Mouse (Mus musculus) MEL (cell line): ENCODE data around the gene Cep152. TPM values are rescaled to one million over a fixed set of nuclear protein-coding genes. Genes with fewer than 3 reads are reported as not detected.

ENCODE experiments used
- DNase-seq: peaks from one replicate; pipeline ENCODE4 v3.0.0; 2011; ENCODE audit warnings: low read depth, low spot score
- H3K27ac ChIP-seq: 2 replicates; pipeline ENCODE4 v1.5.1; 2012; ENCODE audit warnings: low read depth, mild to moderate bottlenecking, control low read depth, low read length, moderate library complexity; ENCODE audit not compliant: control insufficient read depth
- H3K27me3 ChIP-seq, 2 experiments: fragments of 150-350 bp in 1 of 2; sonication (generic) in 1 of 2; 2 replicates each; pipeline ENCODE4 v1.6.1; 2012; ENCODE audit warnings: low read length in 2 of 2, mild to moderate bottlenecking in 2 of 2, improper control_type of control experiment in 1 of 2, moderate library complexity in 1 of 2; ENCODE audit not compliant: insufficient read depth in 2 of 2, control insufficient read depth in 1 of 2
- H3K36me3 ChIP-seq, 2 experiments: 2 replicates each; pipeline ENCODE4 v1.6.1; 2012 to 2014; ENCODE audit warnings: low read length in 2 of 2, improper control_type of control experiment in 1 of 2, inconsistent platforms in 1 of 2, mild to moderate bottlenecking in 1 of 2; ENCODE audit not compliant: insufficient read depth in 2 of 2, control insufficient read depth in 1 of 2
- H3K4me1 ChIP-seq, 2 experiments: fragments of 150-350 bp in 1 of 2; sonication (generic) in 1 of 2; 2 replicates each; pipeline ENCODE4 v1.6.1; 2012; ENCODE audit warnings: low read length in 2 of 2, improper control_type of control experiment in 1 of 2, mild to moderate bottlenecking in 1 of 2; ENCODE audit not compliant: insufficient read depth in 2 of 2, control insufficient read depth in 1 of 2
- H3K4me3 ChIP-seq, 2 experiments: fragments of 150-350 bp in 1 of 2; sonication (generic) in 1 of 2; 2 replicates each; pipeline ENCODE4 v1.5.1; 2012; ENCODE audit warnings: low read depth in 2 of 2, low read length in 2 of 2, mild to moderate bottlenecking in 2 of 2, moderate library complexity in 2 of 2, control low read depth in 1 of 2, improper control_type of control experiment in 1 of 2; ENCODE audit not compliant: control insufficient read depth in 1 of 2, insufficient read depth in 1 of 2
- H3K79me2 ChIP-seq: 2 replicates; pipeline ENCODE4 v1.6.1; 2012; ENCODE audit warnings: mild to moderate bottlenecking, low read length, moderate library complexity; ENCODE audit not compliant: control insufficient read depth, poor library complexity, insufficient read depth
- H3K9ac ChIP-seq: 2 replicates; pipeline ENCODE4 v1.6.1; 2012; ENCODE audit warnings: low read depth, mild to moderate bottlenecking, control low read depth, low read length, moderate library complexity; ENCODE audit not compliant: control insufficient read depth, poor library complexity, severe bottlenecking
- H3K9me3 ChIP-seq: fragments of 150-350 bp; sonication (generic); replicated peaks from 2 replicates; pipeline ENCODE4 v1.6.1; 2012; ENCODE audit warnings: mild to moderate bottlenecking, low read length, improper control_type of control experiment, moderate library complexity; ENCODE audit not compliant: insufficient read depth
- BHLHE40 ChIP-seq: IDR thresholded peaks from 2 replicates; pipeline ENCODE4 v1.6.1; 2012; ENCODE audit warnings: low read depth, mild to moderate bottlenecking, inconsistent platforms, low read length, improper control_type of control experiment, borderline replicate concordance
- ELF1 ChIP-seq: IDR thresholded peaks from 2 replicates; pipeline ENCODE4 v1.6.1; 2014; ENCODE audit warnings: low read depth, mild to moderate bottlenecking, inconsistent platforms, low read length, improper control_type of control experiment, moderate library complexity
- EP300 ChIP-seq, 2 experiments: IDR thresholded peaks; 2 replicates each; pipeline ENCODE4 v1.6.1; 2011; ENCODE audit warnings: improper control_type of control experiment in 2 of 2, low read length in 2 of 2, low read depth in 1 of 2, mild to moderate bottlenecking in 1 of 2
- MAX ChIP-seq: IDR thresholded peaks from 2 replicates; pipeline ENCODE4 v1.6.1; 2011; ENCODE audit warnings: low read length, improper control_type of control experiment
- MEF2A ChIP-seq: IDR thresholded peaks from 2 replicates; pipeline ENCODE4 v1.6.1; 2014; ENCODE audit warnings: low read depth, mild to moderate bottlenecking, inconsistent platforms, low read length, improper control_type of control experiment; ENCODE audit not compliant: poor library complexity, insufficient replicate concordance, severe bottlenecking; ENCODE audit errors: extremely low read depth
- MXI1 ChIP-seq: IDR thresholded peaks from 2 replicates; pipeline ENCODE4 v1.6.1; 2011; ENCODE audit warnings: mild to moderate bottlenecking, low read depth, low read length, improper control_type of control experiment
- MYB ChIP-seq: IDR thresholded peaks from 2 replicates; pipeline ENCODE4 v1.6.1; 2011; ENCODE audit warnings: mild to moderate bottlenecking, low read depth, low read length, improper control_type of control experiment
- NELFE ChIP-seq: IDR thresholded peaks from 2 replicates; pipeline ENCODE4 v1.6.1; 2011; ENCODE audit warnings: low read depth, low read length, improper control_type of control experiment
- POLR2A ChIP-seq, 2 experiments: IDR thresholded peaks; 2 replicates each; pipeline ENCODE4 v1.6.1; 2011 to 2012; ENCODE audit warnings: low read length in 2 of 2, mild to moderate bottlenecking in 2 of 2, control low read depth in 1 of 2, improper control_type of control experiment in 1 of 2, low read depth in 1 of 2, moderate library complexity in 1 of 2; ENCODE audit not compliant: control insufficient read depth in 1 of 2, insufficient read depth in 1 of 2, poor library complexity in 1 of 2
- POLR2AphosphoS5 ChIP-seq: IDR thresholded peaks from 2 replicates; pipeline ENCODE4 v1.6.1; 2012; ENCODE audit warnings: low read depth, borderline replicate concordance, mild to moderate bottlenecking, inconsistent platforms, low read length, moderate library complexity, mixed read lengths
- RAD21 ChIP-seq: IDR thresholded peaks from 2 replicates; pipeline ENCODE4 v1.6.1; 2011; ENCODE audit warnings: mild to moderate bottlenecking, low read depth, low read length, improper control_type of control experiment
- RCOR1 ChIP-seq: IDR thresholded peaks from 2 replicates; pipeline ENCODE4 v1.6.1; 2012; ENCODE audit warnings: low read depth, mild to moderate bottlenecking, inconsistent platforms, low read length, improper control_type of control experiment
- SIN3A ChIP-seq: IDR thresholded peaks from 2 replicates; pipeline ENCODE4 v1.6.1; 2012; ENCODE audit warnings: low read length, improper control_type of control experiment, inconsistent platforms
- SMC3 ChIP-seq: IDR thresholded peaks from 2 replicates; pipeline ENCODE4 v1.6.1; 2011; ENCODE audit warnings: low read depth, low read length, improper control_type of control experiment
- TBP ChIP-seq: IDR thresholded peaks from 2 replicates; pipeline ENCODE4 v1.8.0; 2011; ENCODE audit warnings: low read depth, low read length, improper control_type of control experiment
- USF1 ChIP-seq: IDR thresholded peaks from 2 replicates; pipeline ENCODE4 v1.6.1; 2014; ENCODE audit warnings: low read depth, mild to moderate bottlenecking, inconsistent platforms, low read length, improper control_type of control experiment, moderate library complexity
- USF2 ChIP-seq, 2 experiments: IDR thresholded peaks; 2 replicates each; pipeline ENCODE4 v1.6.1; 2011 to 2012; ENCODE audit warnings: improper control_type of control experiment in 2 of 2, low read length in 2 of 2, borderline replicate concordance in 1 of 2, inconsistent platforms in 1 of 2, low read depth in 1 of 2, mild to moderate bottlenecking in 1 of 2; ENCODE audit not compliant: insufficient read depth in 1 of 2
- ZC3H11A ChIP-seq: IDR thresholded peaks from 2 replicates; pipeline ENCODE4 v1.6.1; 2012; ENCODE audit warnings: low read depth, mild to moderate bottlenecking, inconsistent platforms, low read length, improper control_type of control experiment
- ZKSCAN1 ChIP-seq: IDR thresholded peaks from 2 replicates; pipeline ENCODE4 v1.6.1; 2012; ENCODE audit warnings: low read depth, mild to moderate bottlenecking, inconsistent platforms, low read length, improper control_type of control experiment, moderate library complexity
- ZNF384 ChIP-seq: IDR thresholded peaks from 2 replicates; pipeline ENCODE4 v1.6.1; 2012; ENCODE audit warnings: low read depth, mild to moderate bottlenecking, inconsistent platforms, low read length, improper control_type of control experiment
- polyA plus RNA-seq, 2 experiments: library from polyadenylated mRNA; stranded (reverse) in 1 of 2; unstranded in 1 of 2; fragments of >175 nt in 1 of 2; fragments of >200 nt in 1 of 2; gene quantifications; 2 replicates each; pipeline versions ENCODE4 v1.2.1 to v1.2.4; 2012; ENCODE audit warnings: low replicate concordance in 2 of 2, low read depth in 1 of 2; ENCODE audit not compliant: insufficient read length in 2 of 2, insufficient read depth in 1 of 2, missing spikeins in 1 of 2
- total RNA-seq: library from RNA; depleted of rRNA; stranded (reverse); fragments of 300-350 nt; gene quantifications from 2 replicates; pipeline ENCODE4 v1.2.3, GENCODE M21; 2012

The Cep152 gene
- total and polyA plus RNA-seq, 3 experiments, result 13.9 to 14.1 TPM; not detected in 1

DNA sequence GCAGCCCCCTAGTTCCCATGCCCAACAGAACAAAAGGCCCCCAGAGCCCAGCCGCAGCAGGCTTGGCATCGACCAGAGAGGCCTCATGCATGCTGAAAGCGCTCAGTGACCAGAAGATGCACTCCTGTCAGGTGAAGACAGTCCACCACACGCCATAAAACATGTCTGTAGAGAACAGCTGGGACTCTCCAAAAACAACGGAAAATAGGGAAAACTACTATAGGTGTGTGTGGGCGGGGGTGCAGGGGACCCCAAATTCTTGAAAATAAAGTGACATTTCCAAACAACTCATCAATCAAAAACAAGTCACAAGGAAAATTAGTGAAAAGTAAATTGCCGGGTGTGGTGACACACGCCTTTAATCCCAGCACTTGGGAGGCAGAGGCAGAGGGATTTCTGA is 62.5 kb downstream of the Cep152 start:
- H3K27me3 ChIP-seq, result no peaks in the 10 kb centered on the region
- no peak overlapping the region for H3K9ac ChIP-seq
- no peak for DNase-seq
- H3K36me3 ChIP-seq, result peaks cover 0 to 7% of the 10 kb centered on the region in 2 experiments; a peak in 2 of 4 replicates
- no peaks in the 10 kb centered on the region for H3K4me1 ChIP-seq
- TF ChIP-seq USF2 (IDR thresholded peaks at IDR 0.05; ENCODE audit: borderline replicate concordance in 1 of 2, insufficient read depth in 1 of 2, low read depth in 1 of 2, low read length in 2 of 2) (no peak), SIN3A (no peak), POLR2AphosphoS5 (no peak), POLR2A (IDR thresholded peaks at IDR 0.05; ENCODE audit: control insufficient read depth in 1 of 2, insufficient read depth in 1 of 2, low read depth in 1 of 2, low read length in 2 of 2, poor library complexity in 1 of 2) (no peak), MEF2A (no peak), MXI1 (no peak), MYB (no peak), RAD21 (no peak), RCOR1 (no peak), ZNF384 (no peak), ZKSCAN1 (no peak), EP300 (IDR thresholded peaks at IDR 0.05; ENCODE audit: low read depth in 1 of 2, low read length in 2 of 2) (no peak), SMC3 (no peak), ZC3H11A (no peak), ELF1 (no peak), TBP (no peak), NELFE (no peak), USF1 (no peak), MAX (no peak), BHLHE40 (no peak)
- no peaks in the 10 kb centered on the region for H3K79me2 ChIP-seq
- H3K9me3 ChIP-seq, result no peaks in the 10 kb centered on the region
- no peak overlapping the region for H3K27ac ChIP-seq
- no peak overlapping the region for H3K4me3 ChIP-seq

DNA sequence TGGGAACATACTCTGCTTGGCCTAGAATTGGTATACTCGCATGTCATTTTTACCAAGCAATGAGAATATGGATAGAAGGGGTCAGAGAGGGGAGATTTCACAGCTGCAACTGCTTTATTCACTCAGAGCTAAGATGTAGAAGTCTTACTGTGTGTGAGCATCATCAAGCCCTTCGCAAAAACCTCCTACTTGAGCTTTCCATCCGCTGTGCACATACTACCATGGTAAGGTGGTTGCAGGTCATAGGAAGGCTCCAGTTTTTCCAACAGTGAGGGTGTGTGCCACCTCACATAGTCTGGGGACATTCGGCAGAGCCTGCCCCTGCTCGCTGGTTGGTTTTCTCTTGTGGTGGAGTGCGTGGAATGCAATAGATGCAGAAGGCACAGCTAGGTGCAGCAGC is 64.9 kb downstream of the Cep152 start:
- no peak overlapping the region for H3K9ac ChIP-seq
- no peaks in the 10 kb centered on the region for H3K27me3 ChIP-seq
- H3K9me3 ChIP-seq, result no peaks in the 10 kb centered on the region
- TF ChIP-seq SMC3, result no peak
- no peaks in the 10 kb centered on the region for H3K4me1 ChIP-seq
- H3K27ac ChIP-seq, result no peak overlapping the region
- no peak for DNase-seq
- no peaks in the 10 kb centered on the region for H3K79me2 ChIP-seq
- H3K4me3 ChIP-seq, result no peak overlapping the region
- H3K36me3 ChIP-seq, result peaks cover 0 to 2% of the 10 kb centered on the region in 2 experiments; a peak in 1 of 4 replicates
